Mouse (Mus musculus) forebrain, embryonic 14.5 days (tissue): ENCODE results near the gene Rasl12. TPM values are rescaled to one million over a fixed set of nuclear protein-coding genes. Genes with fewer than 3 reads are reported as not detected.

Experiments
- ATAC-seq: fragments of 200-750 bp; cut with Nextera tagmentation; 2 replicates; pipeline ENCODE4 v1.8.0; 2017; ENCODE audit warnings: mild to moderate bottlenecking, moderate library complexity
- DNase-seq: peaks from one replicate; pipeline ENCODE4 v3.0.0-alpha.2; 2015; ENCODE audit warnings: low spot score
- H3K27ac ChIP-seq: fragments of 300-500 bp; sonication (generic); 2 replicates; pipeline ENCODE4 v1.5.1; 2014; ENCODE audit warnings: low read depth, mild to moderate bottlenecking, control low read depth, low read length, moderate library complexity
- H3K27me3 ChIP-seq: fragments of 300-500 bp; sonication (generic); replicated peaks from 2 replicates; pipeline ENCODE4 v1.6.1; 2014; ENCODE audit warnings: low read length, control low read depth, mixed read lengths; ENCODE audit not compliant: control insufficient read depth, insufficient read depth
- H3K36me3 ChIP-seq: fragments of 300-500 bp; sonication (generic); 2 replicates; pipeline ENCODE4 v1.6.1; 2014; ENCODE audit warnings: low read length, control low read depth; ENCODE audit not compliant: control insufficient read depth, insufficient read depth
- H3K4me1 ChIP-seq: fragments of 300-500 bp; sonication (generic); 2 replicates; pipeline ENCODE4 v1.6.1; 2014; ENCODE audit warnings: antibody characterized with exemption, low read length, control low read depth; ENCODE audit not compliant: control insufficient read depth, insufficient read depth
- H3K4me2 ChIP-seq: fragments of 300-500 bp; sonication (generic); 2 replicates; pipeline ENCODE4 v1.6.1; 2014; ENCODE audit warnings: mild to moderate bottlenecking, control low read depth, low read length
- H3K4me3 ChIP-seq: fragments of 300-500 bp; sonication (generic); 2 replicates; pipeline ENCODE4 v1.5.1; 2014; ENCODE audit warnings: low read depth, low read length, control low read depth
- H3K9ac ChIP-seq: fragments of 300-500 bp; sonication (generic); 2 replicates; pipeline ENCODE4 v1.6.1; 2014; ENCODE audit warnings: mild to moderate bottlenecking, low read length, control low read depth, moderate library complexity
- H3K9me3 ChIP-seq: fragments of 300-500 bp; sonication (generic); replicated peaks from 2 replicates; pipeline ENCODE4 v1.6.1; 2016; ENCODE audit warnings: low read length, control low read depth, mixed read lengths; ENCODE audit not compliant: control insufficient read depth
- WGBS: fragments of 180-500 bp; shearing (Covaris S2); extraction: QIAGEN DNeasy Blood & Tissue Kit; methylation state at CpG from one replicate; pipeline ENCODE4 v1.1.7; 2014; 5-methylcytosine and 5-hydroxymethylcytosine counted together
- polyA plus RNA-seq: library from polyadenylated mRNA; unstranded; fragments of >200 nt; fragmentation: Nextera tagmentation; extraction: Ambion mirVana; gene quantifications from 2 replicates; pipeline ENCODE4 v1.2.1, GENCODE M21; 2014

Rasl12 gene
- polyA plus RNA-seq, result 6.3 and 6.7 TPM in 2 replicates

DNA sequence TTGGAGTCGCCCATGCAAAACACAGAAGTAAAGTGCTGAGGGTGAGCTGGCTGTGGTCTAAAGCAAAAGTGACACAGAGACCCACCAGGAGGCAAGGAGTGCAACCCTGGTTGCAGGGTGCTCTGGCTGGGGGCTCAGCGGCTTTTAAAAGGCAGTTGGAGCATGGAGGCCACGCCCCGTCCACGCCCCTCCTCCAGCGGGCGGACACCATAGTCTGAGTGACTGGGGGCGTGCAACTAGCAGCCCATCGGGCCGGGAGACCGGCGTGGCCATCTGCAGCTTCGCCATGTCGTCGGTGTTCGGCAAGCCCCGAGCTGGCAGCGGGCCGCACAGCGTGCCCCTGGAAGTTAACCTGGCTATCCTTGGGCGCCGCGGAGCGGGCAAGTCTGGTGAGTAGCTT, at the start of gene Rasl12:
Gene Rasl12, plus strand, starts transcription at position 228 of the 400 bp plus-strand sequence.
- ATAC-seq (peak; percentile 84), DNase-seq (peak; percentile 76)
- H3K9ac ChIP-seq, result peak within 1 kb of the TSS; percentile 64
- no peaks in the 10 kb centered on the region for H3K36me3 ChIP-seq
- H3K4me1 ChIP-seq, result no peaks in the 10 kb centered on the region; the same call in 1 of the 2 replicates
- H3K4me2 ChIP-seq, result peak within 1 kb of the TSS; percentile 71
- WGBS, result under 1% methylated on average over 24 of the region's 24 CpGs
- H3K4me3 ChIP-seq, result peak within 1 kb of the TSS; percentile 41
- no peaks in the 10 kb centered on the region for H3K27me3 ChIP-seq
- H3K27ac ChIP-seq, result no peak within 1 kb of the TSS
- no peaks in the 10 kb centered on the region for H3K9me3 ChIP-seq

DNA sequence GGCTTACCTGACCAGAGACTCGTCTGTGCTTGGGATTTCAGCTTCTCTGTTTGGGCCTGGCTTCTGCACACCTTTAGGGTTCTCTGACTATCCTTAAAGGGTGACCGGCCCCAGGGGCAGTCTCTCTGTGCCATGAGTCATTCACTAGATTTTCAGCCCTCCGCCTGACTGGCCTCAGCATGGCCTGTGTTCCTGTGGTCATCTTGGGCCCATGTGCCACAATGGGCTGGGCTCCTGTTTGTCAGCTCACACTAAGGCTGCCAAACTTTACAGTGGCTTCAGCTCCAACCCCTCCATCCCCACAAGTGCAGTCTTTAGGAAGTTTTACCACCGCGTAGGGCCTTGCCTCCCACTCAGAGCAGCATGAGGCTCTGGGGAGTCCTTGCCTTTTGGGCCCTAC, 45.1 kb upstream of the Rasl12 start:
- ATAC-seq, result no peak
- H3K4me1 ChIP-seq, result 0 out of 2 replicates have a peak, but pooled peaks cover 1% of the 10 kb centered on the region
- no peak overlapping the region for H3K4me2 ChIP-seq
- H3K9ac ChIP-seq, result no peak overlapping the region
- no peaks in the 10 kb centered on the region for H3K9me3 ChIP-seq
- H3K27me3 ChIP-seq, result no peaks in the 10 kb centered on the region
- DNase-seq, result no peak
- 92% methylated on average over 5 of the region's 5 CpGs for WGBS
- H3K36me3 ChIP-seq, result peaks cover 38% of the 10 kb centered on the region
- H3K4me3 ChIP-seq, result no peak overlapping the region
- no peak overlapping the region for H3K27ac ChIP-seq

DNA sequence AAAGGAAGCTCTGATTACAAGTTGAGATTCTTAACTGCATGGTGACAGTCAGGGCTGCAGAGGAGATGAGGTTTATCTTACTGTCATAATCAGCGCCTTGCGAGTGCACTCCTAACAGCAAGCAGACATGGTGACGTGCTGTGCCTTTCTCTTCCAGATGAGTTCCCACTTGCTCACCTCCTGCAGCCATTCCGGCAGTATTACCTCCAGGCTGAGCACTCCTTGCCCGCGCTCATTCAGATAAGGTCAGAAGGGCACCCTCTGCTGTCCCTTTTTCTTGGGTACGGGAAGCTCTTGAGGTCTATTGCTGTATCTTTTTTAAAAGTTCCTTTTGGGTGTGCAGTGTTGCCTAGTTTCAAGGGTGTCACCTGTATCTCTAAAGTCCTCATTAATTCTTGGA, 41.7 kb upstream of the Rasl12 start:
- Histone ChIP-seq H3K27me3 (no peaks in the 10 kb centered on the region), H3K4me2 (no peak overlapping the region), H3K4me1 (no peaks in the 10 kb centered on the region), H3K27ac (no peak overlapping the region), H3K36me3 (peaks cover 69% of the 10 kb centered on the region), H3K9ac (no peak overlapping the region), H3K4me3 (no peak overlapping the region), H3K9me3 (no peaks in the 10 kb centered on the region)
- 85% methylated on average over 7 of the region's 7 CpGs for WGBS
- no peak for DNase-seq
- no peak for ATAC-seq

DNA sequence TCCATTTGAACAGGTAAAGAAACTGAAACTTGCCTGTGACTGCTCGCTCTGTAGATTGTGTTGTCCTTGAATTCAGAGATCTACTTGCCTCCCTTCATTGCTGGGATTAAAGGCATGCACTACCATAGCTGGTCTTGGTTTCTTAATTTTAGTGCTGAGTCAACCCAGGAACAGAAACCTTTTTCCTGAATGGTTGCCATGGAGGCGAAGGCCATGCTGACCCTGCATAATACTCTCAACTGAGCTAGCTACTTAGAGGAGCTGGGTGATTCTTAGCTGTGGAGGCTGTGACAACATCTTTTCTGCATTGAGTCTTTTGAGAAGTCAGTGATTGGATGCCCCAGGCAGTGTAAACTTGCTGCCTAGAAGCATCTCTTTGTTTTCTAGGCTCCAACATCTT, 41.3 kb upstream of the Rasl12 start:
- H3K4me1 ChIP-seq, result no peaks in the 10 kb centered on the region
- H3K4me2 ChIP-seq, result no peak overlapping the region
- H3K27me3 ChIP-seq, result no peaks in the 10 kb centered on the region
- peaks cover 73% of the 10 kb centered on the region for H3K36me3 ChIP-seq
- WGBS, result 92% methylated on average over 2 of the region's 2 CpGs
- no peak overlapping the region for H3K9ac ChIP-seq
- no peak overlapping the region for H3K27ac ChIP-seq
- no peak for ATAC-seq
- no peak for DNase-seq
- no peak overlapping the region for H3K4me3 ChIP-seq
- H3K9me3 ChIP-seq, result no peaks in the 10 kb centered on the region

- WGBS, result 95% methylated on average over 1 of the region's 1 CpGs
- no peak overlapping the region for H3K4me2 ChIP-seq
- no peak for DNase-seq
- no peak overlapping the region for H3K27ac ChIP-seq
- no peak for ATAC-seq
- H3K27me3 ChIP-seq, result no peaks in the 10 kb centered on the region
- no peak overlapping the region for H3K9ac ChIP-seq
- H3K9me3 ChIP-seq, result no peaks in the 10 kb centered on the region
- H3K36me3 ChIP-seq, result peaks cover 82% of the 10 kb centered on the region
- no peak overlapping the region for H3K4me3 ChIP-seq
- no peaks in the 10 kb centered on the region for H3K4me1 ChIP-seq
Observed at GRCm38 (mm10) chr9:65358956-65359480, 39.3 kb upstream of the Rasl12 start.

- Histone ChIP-seq H3K9me3 (no peaks in the 10 kb centered on the region), H3K4me3 (no peak within 1 kb of the TSS), H3K27me3 (no peaks in the 10 kb centered on the region), H3K4me1 (no peaks in the 10 kb centered on the region), H3K36me3 (peaks cover 76% of the 10 kb centered on the region), H3K27ac (no peak within 1 kb of the TSS), H3K4me2 (no peak within 1 kb of the TSS), H3K9ac (no peak within 1 kb of the TSS)
- DNase-seq (no peak), ATAC-seq (no peak)
- WGBS, result 93% methylated on average over 16 of the region's 16 CpGs
Observed at GRCm38 (mm10) chr9:65360641-65361448, 37.5 kb upstream of the Rasl12 start, which contains the start of gene Ubap1l. TSS of gene Ubap1l (plus strand) at chr9:65361041.

GRCm38 (mm10) chr9:65363684-65364083, 34.6 kb upstream of the Rasl12 start:
- ATAC-seq (no peak), DNase-seq (no peak)
- H3K4me2 ChIP-seq, result no peak overlapping the region
- 76% methylated on average over 9 of the region's 9 CpGs for WGBS
- H3K27ac ChIP-seq, result no peak overlapping the region
- no peaks in the 10 kb centered on the region for H3K4me1 ChIP-seq
- peaks cover 49% of the 10 kb centered on the region for H3K36me3 ChIP-seq
- H3K4me3 ChIP-seq, result no peak overlapping the region
- no peaks in the 10 kb centered on the region for H3K27me3 ChIP-seq
- H3K9me3 ChIP-seq, result no peaks in the 10 kb centered on the region
- H3K9ac ChIP-seq, result no peak overlapping the region

- H3K9me3 ChIP-seq, result no peaks in the 10 kb centered on the region
- H3K27me3 ChIP-seq, result no peaks in the 10 kb centered on the region
- peaks cover 30% of the 10 kb centered on the region for H3K36me3 ChIP-seq
- no peak overlapping the region for H3K4me2 ChIP-seq
- no peak overlapping the region for H3K4me3 ChIP-seq
- no peaks in the 10 kb centered on the region for H3K4me1 ChIP-seq
- WGBS, result 91% methylated on average over 7 of the region's 7 CpGs
- DNase-seq (no peak), ATAC-seq (no peak)
- no peak overlapping the region for H3K27ac ChIP-seq
- no peak overlapping the region for H3K9ac ChIP-seq
Observed at GRCm38 (mm10) chr9:65365721-65366120, 32.6 kb upstream of the Rasl12 start.

- Histone ChIP-seq H3K4me1 (no peaks in the 10 kb centered on the region), H3K4me3 (no peak overlapping the region), H3K27me3 (no peaks in the 10 kb centered on the region), H3K4me2 (no peak overlapping the region), H3K27ac (no peak overlapping the region), H3K9me3 (no peaks in the 10 kb centered on the region), H3K9ac (no peak overlapping the region), H3K36me3 (0 out of 2 replicates have a peak, but pooled peaks cover 10% of the 10 kb centered on the region)
- DNase-seq (no peak), ATAC-seq (no peak)
- 85% methylated on average over 24 of the region's 24 CpGs for WGBS
Observed at GRCm38 (mm10) chr9:65371756-65372155, 26.6 kb upstream of the Rasl12 start.
